Mouse (Mus musculus) hematopoietic stem cell, adult 5-6 weeks (primary cell): ENCODE measurements at regions not wholly inside any gene's neighbourhood (a gene's known extent, or its start where the extent isn't known, plus 50 kb on each side); places are given as distances from the start of the nearest gene placed in this dataset.

Experiments
- ATAC-seq, 2 experiments: fragments of 125-278 bp in 1 of 2; replicated peaks in 1 of 2; 2 replicates each; pipeline ENCODE4 v1.8.0; 2016 to 2017; ENCODE audit warnings: inconsistent platforms in 2 of 2, mild to moderate bottlenecking in 2 of 2, moderate number of reproducible peaks in 2 of 2, low read depth in 1 of 2, moderate TSS enrichment in 1 of 2; ENCODE audit not compliant: low FRiP score in 2 of 2, poor library complexity in 2 of 2, severe bottlenecking in 2 of 2, insufficient read depth in 1 of 2, low TSS enrichment in 1 of 2

GRCm38 (mm10) chr2:133614672-133615071 is 62.7 kb downstream of the Bmp2 start:
- peak; percentile 93 to 95 for ATAC-seq

- no peak for ATAC-seq
These were observed 63.3 kb downstream of the Bmp2 start for GRCm38 (mm10) chr2:133615299-133615698.

- ATAC-seq = no peak
These were observed 65.4 kb downstream of the Bmp2 start for GRCm38 (mm10) chr2:133617317-133617835.

GRCm38 (mm10) chr2:133622523-133622922 is 70.6 kb downstream of the Bmp2 start:
- ATAC-seq = no peak

GRCm38 (mm10) chr2:133625542-133625941 is 73.6 kb downstream of the Bmp2 start:
- no peak for ATAC-seq

- ATAC-seq = no peak
These were observed 76.9 kb downstream of the Bmp2 start for GRCm38 (mm10) chr2:133628874-133629273.

- ATAC-seq = peak; percentile 36 to 53; a peak in 2 of 4 replicates
These were observed 83.5 kb downstream of the Bmp2 start for GRCm38 (mm10) chr2:133635434-133635833.

GRCm38 (mm10) chr2:133649874-133650481 is 98.0 kb downstream of the Bmp2 start:
- peak; percentile 99 for ATAC-seq

GRCm38 (mm10) chr2:133666331-133667054 is 114.5 kb downstream of the Bmp2 start:
- no peak for ATAC-seq

- no peak for ATAC-seq
These were observed 115.1 kb downstream of the Bmp2 start for GRCm38 (mm10) chr2:133667055-133667395.

- ATAC-seq = no peak
These were observed 117.9 kb downstream of the Bmp2 start for GRCm38 (mm10) chr2:133669821-133670220.

- ATAC-seq = no peak
These were observed 119.6 kb downstream of the Bmp2 start for GRCm38 (mm10) chr2:133671528-133671927.

- peak; percentile 80 to 85 for ATAC-seq
These were observed 132.4 kb downstream of the Bmp2 start for GRCm38 (mm10) chr2:133684367-133684766.

- ATAC-seq = no peak
These were observed 136.3 kb downstream of the Bmp2 start for GRCm38 (mm10) chr2:133688121-133688787.

GRCm38 (mm10) chr2:133688788-133689155 is 136.8 kb downstream of the Bmp2 start:
- ATAC-seq = no peak

GRCm38 (mm10) chr2:133708735-133709584 is 157.0 kb downstream of the Bmp2 start:
- no peak for ATAC-seq

- ATAC-seq = no peak
These were observed 164.3 kb downstream of the Bmp2 start for GRCm38 (mm10) chr2:133716243-133716642.

- ATAC-seq = no peak
These were observed 165.1 kb downstream of the Bmp2 start for GRCm38 (mm10) chr2:133717076-133717475.
